Mouse (Mus musculus): ENCODE results near the gene Spaca5. TPM values are rescaled to one million over a fixed set of nuclear protein-coding genes. Genes with fewer than 3 reads are reported as not detected.

Gene Spaca5
- polyA plus RNA-seq (2015; fragmentation: Illumina TruSeq; extraction: RNeasy Lipid Tissue Mini Kit (QIAGEN cat#74804); ENCODE audit: low read depth, low replicate concordance), result not detected

GRCm38 (mm10) chrX:21068106-21068505 lies at the start of gene Spaca5:
Gene Spaca5, plus strand, starts transcription at chrX:21068406.

DNA sequence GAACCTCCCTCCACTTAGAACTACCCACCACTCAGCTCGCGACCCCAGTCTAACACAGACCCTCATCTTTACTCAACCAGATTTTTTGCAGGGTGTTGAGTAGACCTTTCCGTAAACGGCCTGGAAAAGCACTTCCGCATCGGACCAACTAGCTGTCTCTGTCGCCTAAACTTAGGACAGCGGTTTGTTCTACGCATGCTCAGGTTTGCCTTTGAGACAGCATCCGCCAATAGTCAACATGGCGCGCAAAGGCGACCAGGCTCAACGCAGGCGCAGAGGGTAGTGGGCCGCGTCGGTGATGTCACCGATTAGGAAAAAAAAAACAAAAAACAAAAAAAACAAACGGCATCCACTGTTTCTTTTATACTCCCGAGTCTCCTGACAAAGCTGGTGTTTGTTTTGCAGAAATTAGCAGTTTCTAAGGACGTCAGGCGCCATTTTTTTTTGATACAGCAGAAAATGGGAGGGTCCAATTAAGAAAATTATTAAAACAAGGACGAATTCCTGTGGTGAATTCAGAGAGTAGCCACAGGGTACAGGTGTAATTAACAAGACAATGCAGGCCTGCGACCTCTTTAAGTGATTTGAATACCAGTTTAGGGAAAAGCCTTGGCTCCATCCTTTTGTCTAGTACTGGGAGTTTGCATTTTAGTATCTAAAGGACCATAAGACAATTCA lies 6.2 kb upstream of the Spaca5 start, which contains the start of gene Zfp182:
TSS of gene Zfp182 (minus strand) at position 451 of the 678 bp plus-strand sequence.

DNA sequence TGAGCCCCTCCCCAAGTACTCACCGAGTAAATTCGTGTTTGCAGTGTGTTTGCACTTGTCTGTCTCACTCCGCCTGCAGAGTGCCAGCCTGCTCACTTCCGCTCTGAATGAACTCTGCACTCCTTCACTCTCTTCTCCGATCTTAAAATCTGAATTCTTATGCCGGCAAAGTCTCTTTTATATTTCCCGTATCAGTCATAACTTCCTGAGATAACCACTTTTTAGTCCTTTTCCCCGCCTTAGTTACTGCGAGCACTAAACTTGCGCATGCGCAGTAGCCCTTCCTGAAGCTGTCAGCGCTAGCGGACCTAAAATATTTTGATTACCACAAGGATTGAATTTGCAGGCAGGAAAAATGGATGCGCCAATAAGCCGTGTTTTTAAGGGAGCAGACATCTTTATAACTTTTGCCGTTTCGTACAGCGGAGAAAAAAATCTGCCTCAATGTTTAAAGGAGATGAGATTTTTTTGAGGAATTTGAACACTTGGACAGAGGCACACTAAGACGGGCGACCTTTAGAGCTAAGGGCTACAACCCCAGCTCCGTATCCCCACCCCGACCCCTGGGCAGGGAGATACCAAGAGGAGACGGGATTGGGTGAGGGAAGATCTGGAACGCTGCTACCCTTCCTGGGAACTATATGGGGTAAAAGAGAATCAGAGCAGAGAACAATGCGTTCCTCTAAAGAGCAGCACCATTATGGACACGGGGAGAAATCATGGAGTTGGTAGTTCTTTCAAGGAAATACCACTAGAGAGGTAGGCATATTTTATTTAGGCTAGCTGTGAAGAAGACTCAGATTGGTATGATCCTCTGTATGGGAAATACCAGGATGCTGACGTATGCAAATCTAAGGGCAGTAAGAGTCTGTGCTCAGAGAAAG lies 21.0 kb downstream of the Spaca5 start, which contains the start of gene Zfp300:
TSS of gene Zfp300 (minus strand) at position 545 of the 884 bp plus-strand sequence.

DNA sequence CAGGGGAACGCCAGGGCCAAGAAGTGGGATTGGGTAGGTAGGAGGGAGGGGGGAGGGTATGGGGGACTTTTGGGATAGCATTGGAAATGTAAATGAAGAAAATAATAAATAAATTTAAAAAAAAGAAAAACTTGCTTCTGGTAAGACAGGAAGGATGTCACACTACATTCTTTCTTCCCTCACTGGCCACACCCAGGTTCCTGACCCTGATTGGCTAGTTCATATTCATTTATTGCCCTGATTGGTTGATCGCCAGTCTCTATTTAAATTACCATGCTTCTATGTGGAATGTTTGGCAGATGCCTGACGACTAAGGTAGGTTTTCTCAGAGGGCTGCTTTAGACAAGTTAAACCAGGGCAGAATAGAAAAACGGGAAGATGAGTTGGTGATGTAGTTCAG lies 47.3 kb downstream of the Spaca5 start, which contains the start of gene Ssxa1:
TSS of gene Ssxa1 (plus strand) at position 301 of the 400 bp plus-strand sequence.

Other genes with a start within 250 kb of the Spaca5 start
- gene Timp1, start 198.2 kb upstream of the Spaca5 start, polyA plus RNA-seq (2015; fragmentation: Illumina TruSeq; extraction: RNeasy Lipid Tissue Mini Kit (QIAGEN cat#74804); ENCODE audit: low read depth, low replicate concordance), result 1.1 TPM
- 332 TPM for gene Syn1, start 147.4 kb upstream of the Spaca5 start, polyA plus RNA-seq (2015; fragmentation: Illumina TruSeq; extraction: RNeasy Lipid Tissue Mini Kit (QIAGEN cat#74804); ENCODE audit: low read depth, low replicate concordance)
- 11.3 TPM for gene Cfp, start 136.9 kb upstream of the Spaca5 start, polyA plus RNA-seq (2015; fragmentation: Illumina TruSeq; extraction: RNeasy Lipid Tissue Mini Kit (QIAGEN cat#74804); ENCODE audit: low read depth, low replicate concordance)
- gene Elk1, start 117.8 kb upstream of the Spaca5 start, polyA plus RNA-seq (2015; fragmentation: Illumina TruSeq; extraction: RNeasy Lipid Tissue Mini Kit (QIAGEN cat#74804); ENCODE audit: low read depth, low replicate concordance), result 45.5 TPM
- 25.5 TPM for gene Uxt, start 106.4 kb upstream of the Spaca5 start, polyA plus RNA-seq (2015; fragmentation: Illumina TruSeq; extraction: RNeasy Lipid Tissue Mini Kit (QIAGEN cat#74804); ENCODE audit: low read depth, low replicate concordance)
- gene Zfp182, start 6.1 kb upstream of the Spaca5 start, polyA plus RNA-seq (2015; fragmentation: Illumina TruSeq; extraction: RNeasy Lipid Tissue Mini Kit (QIAGEN cat#74804); ENCODE audit: low read depth, low replicate concordance), result 10.8 TPM
- 2.8 TPM for gene Zfp300, start 21.1 kb downstream of the Spaca5 start, polyA plus RNA-seq (2015; fragmentation: Illumina TruSeq; extraction: RNeasy Lipid Tissue Mini Kit (QIAGEN cat#74804); ENCODE audit: low read depth, low replicate concordance)
- not detected for gene Ssxa1, start 47.4 kb downstream of the Spaca5 start, polyA plus RNA-seq (2015; fragmentation: Illumina TruSeq; extraction: RNeasy Lipid Tissue Mini Kit (QIAGEN cat#74804); ENCODE audit: low read depth, low replicate concordance)
- not detected for gene Gm21876, start 107.2 kb downstream of the Spaca5 start, polyA plus RNA-seq (2015; fragmentation: Illumina TruSeq; extraction: RNeasy Lipid Tissue Mini Kit (QIAGEN cat#74804); ENCODE audit: low read depth, low replicate concordance)